Mouse (Mus musculus) adrenal gland, postnatal 10 days (tissue): Measurements from ENCODE around the gene Ddx10. TPM values are rescaled to one million over a fixed set of nuclear protein-coding genes. Genes with fewer than 3 reads are reported as not detected.

Experiments used
- DNase-seq: peaks from one replicate; pipeline ENCODE4 v3.0.0; 2021; ENCODE audit warnings: mixed read lengths
- long read RNA-seq, 2 experiments: library from polyadenylated mRNA; stranded (forward); transcript quantifications; one replicate each; pipeline ENCODE4 v2.0.0; 2021
- total RNA-seq, 2 experiments: library from RNA; stranded (reverse); gene quantifications; 2 replicates each; pipeline ENCODE4 v1.2.3; 2021

The Ddx10 gene
- total RNA-seq: 10 to 100 TPM; 17.9 to 20.4 TPM
- long read RNA-seq, experiment 1, transcript Ddx10-201 (18 exons, 3,128 nt): major isoform, 20 of 28 reads
- long read RNA-seq, experiment 1, partial matches to known transcripts: 7 of 28 reads
- long read RNA-seq, experiment 1, other reads (novel, unspliced or antisense): 1 of 28 reads
- long read RNA-seq, experiment 2, transcript Ddx10-201 (18 exons, 3,128 nt): major isoform, 21 of 23 reads
- long read RNA-seq, experiment 2, partial matches to known transcripts: 2 of 23 reads
- long read RNA-seq, experiment 2, other reads (novel, unspliced or antisense): 0 of 23 reads

- peak; percentile 97 for DNase-seq
Observed at GRCm38 (mm10) chr9:53247953-53248397, at the start of gene Ddx10. TSS of gene Ddx10 (minus strand) at chr9:53248053.

DNA sequence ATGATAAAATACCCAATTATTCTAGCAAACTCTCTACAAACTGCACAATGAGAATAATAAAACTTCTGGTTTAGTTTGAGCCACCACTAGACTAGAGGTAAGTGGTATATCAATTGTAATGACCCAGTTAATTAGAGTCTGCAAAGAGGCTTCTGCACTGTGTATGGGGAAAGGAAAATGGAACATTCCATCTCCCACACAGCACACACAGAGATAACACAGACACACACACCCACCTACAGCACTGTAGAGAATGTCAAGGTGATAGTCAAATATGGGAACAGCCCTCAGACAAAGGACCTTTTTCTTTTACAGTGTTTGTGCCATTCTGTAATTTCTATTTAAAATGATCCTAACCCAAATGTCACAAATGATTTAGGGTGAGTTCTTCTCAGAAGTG, 45.0 kb upstream of the Ddx10 start:
- no peak for DNase-seq

DNA sequence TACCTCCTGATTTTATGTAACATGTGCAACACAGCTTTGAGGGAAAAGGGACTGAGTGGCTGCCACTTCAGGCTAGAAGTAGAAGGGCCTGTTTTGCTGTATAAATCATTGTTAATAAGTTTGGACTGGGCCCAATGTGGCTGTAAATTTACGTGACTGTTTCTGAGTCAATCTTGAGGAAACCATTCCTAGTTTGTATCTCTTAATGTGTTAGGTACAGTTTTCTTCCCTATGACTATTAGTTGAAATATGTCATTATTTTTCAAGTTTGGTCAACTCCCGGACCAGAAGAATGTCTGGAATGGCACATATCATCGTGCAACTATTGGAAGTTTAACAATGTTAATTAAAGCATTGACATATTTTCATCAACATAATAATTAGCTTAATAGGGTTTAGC, 42.2 kb upstream of the Ddx10 start:
- DNase-seq: no peak

DNA sequence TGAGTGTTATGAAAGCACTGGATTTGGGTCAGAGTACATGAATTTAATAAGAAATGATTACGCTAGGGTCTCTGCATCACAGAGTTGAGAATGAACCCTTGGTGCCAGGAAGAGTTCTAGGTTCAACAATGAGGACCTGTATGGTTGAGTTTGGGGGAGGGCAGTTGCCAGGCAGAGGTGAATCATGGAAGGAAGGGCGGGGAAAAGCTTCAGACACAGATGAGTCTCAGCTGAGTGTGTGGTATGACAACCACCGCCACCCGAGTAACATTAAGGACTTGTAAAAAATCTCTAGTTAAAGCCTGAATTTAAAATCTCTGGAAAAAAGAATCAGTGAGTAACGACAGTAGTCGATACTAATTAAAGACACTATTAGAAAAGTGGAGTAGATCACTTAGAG, 38.9 kb upstream of the Ddx10 start:
- no peak for DNase-seq

DNA sequence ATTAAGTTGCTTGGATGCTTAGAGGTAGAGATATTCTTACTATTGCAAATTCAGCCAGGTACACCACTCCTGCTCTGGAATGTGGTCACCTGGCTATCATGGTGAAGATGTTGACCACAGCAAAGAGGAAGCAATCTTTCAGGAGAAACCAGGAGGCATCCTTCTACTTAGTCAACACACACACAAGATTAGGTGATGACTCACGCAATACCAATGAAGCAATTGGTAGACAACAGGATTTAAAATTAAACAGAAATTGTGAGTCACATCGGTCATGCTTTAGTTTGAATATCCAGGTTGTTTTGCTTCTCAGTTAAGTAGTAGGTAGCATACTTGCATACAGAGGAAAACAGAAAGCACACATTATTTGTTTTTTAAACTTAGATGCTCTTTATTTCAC, 31.1 kb upstream of the Ddx10 start:
- DNase-seq: no peak

DNA sequence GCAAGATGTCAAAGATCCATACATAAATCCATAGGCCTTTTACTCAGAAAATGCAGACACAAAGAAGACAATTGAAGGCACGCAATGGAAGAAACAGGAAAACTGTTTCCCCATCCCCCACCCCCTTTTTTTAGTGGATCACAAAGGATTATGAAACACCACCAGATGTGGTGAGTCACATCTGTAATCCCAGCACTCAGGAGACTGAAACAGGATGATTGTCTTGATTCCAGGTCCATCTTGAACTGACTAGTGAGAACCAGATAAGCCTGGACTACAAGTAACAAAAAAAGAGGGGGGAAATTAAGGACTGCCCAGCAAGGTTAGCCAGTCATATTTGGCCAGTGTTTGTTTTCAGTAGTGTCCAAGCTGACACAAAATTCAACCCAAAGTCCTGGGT, 28.5 kb upstream of the Ddx10 start:
- no peak for DNase-seq

DNA sequence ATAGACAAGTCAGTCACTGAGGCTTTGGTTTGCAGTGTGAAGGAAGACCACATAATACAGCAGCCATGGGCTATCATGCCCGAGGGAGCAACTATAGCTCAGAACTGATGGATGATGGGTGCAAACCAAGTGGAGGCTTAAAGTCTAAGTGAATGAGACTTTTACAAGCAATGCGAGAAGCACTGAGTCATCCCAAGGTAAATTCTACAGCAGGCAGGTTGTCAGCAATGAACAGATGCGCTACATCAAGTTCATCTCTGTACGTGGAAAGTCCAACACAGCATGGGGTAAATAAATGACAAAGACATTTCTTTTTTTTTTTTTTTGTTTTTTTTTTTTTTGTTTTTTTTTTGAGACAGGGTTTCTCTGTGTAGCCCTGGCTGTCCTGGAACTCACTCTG, 24.9 kb upstream of the Ddx10 start:
- no peak for DNase-seq

- no peak for DNase-seq
Observed at GRCm38 (mm10) chr9:53272207-53272606, 24.4 kb upstream of the Ddx10 start.

DNA sequence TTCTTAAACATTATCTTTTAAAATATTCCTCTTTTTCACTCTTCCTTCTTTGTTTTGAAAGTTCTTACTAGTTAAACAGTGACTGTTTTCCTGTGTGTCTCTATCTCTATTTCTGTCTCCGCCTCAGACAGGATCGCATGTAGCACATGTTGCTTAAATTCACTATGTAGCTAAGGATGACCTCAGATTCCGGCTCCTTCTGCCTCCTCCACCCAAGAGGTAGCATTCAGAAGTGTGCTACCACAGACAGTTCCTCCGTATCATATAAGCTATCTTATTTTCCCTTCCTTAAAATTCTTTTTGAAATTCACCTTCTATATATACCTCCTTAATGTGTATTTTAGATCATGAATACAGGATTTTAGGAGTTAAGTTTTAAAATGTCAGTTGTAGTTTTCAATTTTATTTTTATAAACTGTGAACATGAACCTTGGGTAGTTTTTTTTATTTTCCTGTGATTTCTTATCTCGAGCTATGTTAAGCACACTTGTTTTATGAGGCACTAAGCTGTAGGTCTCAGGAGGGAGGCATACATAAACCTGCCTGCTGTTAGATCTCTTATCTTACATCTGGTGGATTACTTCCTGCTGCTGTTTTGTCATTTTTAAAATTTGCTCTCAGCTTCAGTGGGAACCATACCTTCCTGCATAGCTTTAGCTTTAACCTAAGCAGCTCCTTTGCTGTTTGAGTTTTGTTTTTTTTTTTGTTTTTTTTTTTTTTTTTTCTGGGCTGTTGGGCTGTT, 23.6 kb upstream of the Ddx10 start:
- DNase-seq: no peak

GRCm38 (mm10) chr9:53269466-53269755, 21.6 kb upstream of the Ddx10 start:
- DNase-seq: no peak

- peak; percentile 15 for DNase-seq
Observed at GRCm38 (mm10) chr9:53268731-53269465, 21.0 kb upstream of the Ddx10 start.

- DNase-seq: no peak
Observed at GRCm38 (mm10) chr9:53268036-53268435, 20.2 kb upstream of the Ddx10 start.

DNA sequence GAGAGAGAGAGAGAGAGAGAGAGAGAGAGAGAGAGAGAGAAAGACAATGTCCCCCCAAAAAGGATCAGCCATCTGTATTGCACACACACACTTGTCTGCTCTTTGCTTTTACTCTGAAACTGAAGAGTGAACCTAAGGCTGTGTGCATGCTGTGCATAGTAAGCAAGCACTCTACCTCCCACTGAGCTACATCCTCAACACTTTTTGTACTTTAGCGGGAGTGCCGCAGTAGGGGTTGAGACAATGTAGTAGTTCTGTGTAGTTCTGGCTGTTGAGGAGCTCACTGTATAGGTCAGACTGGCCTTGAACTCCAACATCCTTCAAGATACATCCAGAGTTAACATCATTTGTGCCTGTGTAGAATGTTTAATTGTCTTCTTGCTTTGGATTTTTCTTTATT, 17.7 kb upstream of the Ddx10 start:
- DNase-seq: no peak

GRCm38 (mm10) chr9:53264387-53264786, 16.5 kb upstream of the Ddx10 start:
- DNase-seq: no peak

DNA sequence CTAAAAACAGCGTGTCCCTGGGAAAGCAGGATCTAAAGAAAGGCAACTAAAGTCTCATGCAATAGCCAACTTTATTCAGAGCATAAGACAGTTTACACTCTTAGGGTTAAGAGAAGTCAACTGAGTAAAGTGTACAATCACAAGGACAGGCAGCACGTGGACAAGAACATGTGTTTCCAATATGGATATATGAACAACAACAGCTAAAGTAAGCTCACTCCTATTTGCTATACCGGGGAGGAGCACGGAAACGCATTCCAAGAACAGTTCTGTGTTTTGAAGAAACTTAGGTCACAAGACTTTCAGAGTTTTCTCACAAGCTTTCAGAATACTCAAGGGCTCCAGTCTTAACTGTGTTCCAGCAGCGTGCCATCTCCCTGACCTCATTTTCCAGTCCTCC, 10.3 kb upstream of the Ddx10 start:
- no peak for DNase-seq

DNA sequence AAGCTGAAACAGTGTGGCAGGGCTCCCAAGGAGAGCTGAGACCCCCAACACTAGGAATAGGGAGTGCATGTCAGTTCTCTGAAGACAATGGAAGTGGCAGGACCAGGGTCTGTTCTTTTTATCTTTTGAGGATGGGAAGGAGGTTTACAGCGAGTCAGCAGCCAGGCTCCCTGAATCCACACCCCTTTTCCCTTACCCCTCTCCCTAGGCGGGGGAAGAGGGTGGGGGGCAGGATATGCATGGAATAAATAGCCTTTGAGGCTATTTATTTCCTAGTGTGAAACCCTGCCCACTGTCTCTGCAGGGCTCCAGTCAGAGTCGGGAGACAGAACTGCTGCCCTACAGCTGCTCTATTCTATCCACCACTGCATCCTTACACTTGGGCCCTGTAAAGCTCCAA, 9.9 kb upstream of the Ddx10 start:
- no peak for DNase-seq

DNA sequence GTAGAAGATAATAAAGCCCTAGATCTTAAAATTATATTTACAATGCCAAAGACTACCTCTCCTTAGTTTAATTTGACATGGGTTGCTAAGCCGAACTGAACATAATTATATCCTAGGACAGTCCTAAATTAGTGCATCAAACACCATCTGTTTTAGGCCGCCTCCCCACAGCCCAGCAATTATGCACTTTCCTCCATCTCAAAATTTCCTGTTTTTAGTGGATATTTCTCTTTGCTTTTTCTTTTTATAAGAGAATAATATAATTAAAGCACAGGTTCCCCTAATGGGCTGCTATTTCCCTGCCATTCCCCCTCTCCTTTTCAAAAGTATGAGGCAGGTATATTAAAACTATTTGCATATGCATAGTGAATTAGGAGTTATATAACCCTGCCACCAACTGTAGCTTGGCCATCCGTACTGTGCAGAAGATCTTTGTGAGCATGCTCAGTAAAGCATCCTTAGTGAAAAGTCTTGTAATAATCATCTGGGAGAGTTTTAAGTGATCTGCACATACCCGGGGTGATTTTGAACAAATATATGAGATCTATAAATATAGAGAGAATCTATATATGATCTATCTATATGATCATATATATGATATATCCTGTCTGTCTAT, 8.9 kb upstream of the Ddx10 start:
- no peak for DNase-seq

DNA sequence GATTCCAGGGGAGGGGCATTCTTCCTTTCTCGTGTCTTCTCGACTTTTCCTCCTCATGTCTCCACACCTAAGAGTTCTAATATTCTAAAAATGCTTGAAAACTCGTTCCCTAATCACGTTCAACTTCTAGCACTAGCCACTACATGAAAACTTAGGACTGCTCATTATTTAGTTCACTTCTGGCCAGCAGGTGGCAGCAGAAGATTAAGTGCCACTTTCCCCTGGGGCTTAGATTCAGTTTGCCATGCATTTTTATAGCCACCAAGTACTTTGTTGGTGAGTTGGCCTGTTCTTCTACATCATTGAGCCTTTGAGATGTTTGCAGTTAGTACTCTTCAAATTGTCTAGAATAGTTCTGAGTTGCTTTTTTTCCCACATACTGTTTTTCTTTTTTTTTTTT, 6.5 kb upstream of the Ddx10 start:
- DNase-seq: peak; percentile 82

GRCm38 (mm10) chr9:53247516-53247915, 337 bp downstream of the Ddx10 start:
- DNase-seq: no peak

DNA sequence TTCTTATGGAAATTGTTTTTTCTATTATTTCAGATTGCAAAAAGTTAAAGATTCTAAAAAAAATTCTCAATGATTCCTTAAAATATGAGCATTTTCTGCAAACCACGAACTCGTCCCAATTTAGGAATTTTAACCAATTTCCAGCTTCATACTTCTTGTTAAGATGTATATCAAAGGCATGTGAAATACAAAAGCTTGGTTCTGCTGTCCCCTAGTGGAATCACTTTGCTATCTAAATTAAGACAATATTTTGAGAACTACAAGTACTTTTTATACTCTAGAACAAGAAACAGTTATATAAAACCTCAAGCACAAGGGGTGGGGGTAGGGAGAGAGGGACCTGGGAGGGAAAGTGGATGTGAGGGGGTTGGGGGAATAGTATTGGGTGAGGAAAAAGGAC, 29.7 kb downstream of the Ddx10 start:
- DNase-seq: no peak

GRCm38 (mm10) chr9:53208283-53208682, 39.6 kb downstream of the Ddx10 start:
- DNase-seq: no peak

DNA sequence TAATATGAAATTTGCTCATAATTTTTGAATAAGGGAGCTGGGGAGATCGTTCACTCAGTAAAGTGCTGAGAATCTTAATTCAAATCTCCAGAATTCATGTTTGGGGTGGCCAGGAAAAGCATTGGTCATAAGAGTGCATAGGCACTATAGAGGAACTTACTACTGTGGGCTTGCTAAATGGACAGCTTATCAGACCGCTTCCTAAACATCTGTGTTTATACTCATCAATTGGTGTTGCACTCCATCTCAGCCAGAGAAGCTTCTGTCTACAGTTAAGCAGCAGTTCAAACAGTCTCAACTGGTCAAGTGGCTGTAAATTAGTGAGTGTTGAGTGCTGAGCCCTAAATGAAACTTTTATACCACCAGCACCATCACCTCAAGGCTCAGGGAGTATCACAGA, 73.3 kb downstream of the Ddx10 start:
- no peak for DNase-seq

- peak; percentile 7 for DNase-seq
Observed at GRCm38 (mm10) chr9:53173258-53173657, 74.6 kb downstream of the Ddx10 start.
